Mouse (Mus musculus) small intestine, adult 2 months (tissue): ENCODE data around the gene Amfr. TPM values are rescaled to one million over a fixed set of nuclear protein-coding genes. Genes with fewer than 3 reads are reported as not detected.

Experiments
- H3K27ac ChIP-seq: fragments of 200-500 bp; 2 replicates; pipeline ENCODE4 v1.5.1; 2012; ENCODE audit warnings: low read depth, low read length, control low read depth, inconsistent platforms; ENCODE audit not compliant: insufficient read depth
- H3K27me3 ChIP-seq: fragments of 200-500 bp; 2 replicates; pipeline ENCODE4 v1.6.1; 2012; ENCODE audit warnings: mild to moderate bottlenecking, moderate library complexity, low read length, inconsistent platforms; ENCODE audit not compliant: control insufficient read depth, insufficient read depth
- H3K36me3 ChIP-seq: fragments of 200-500 bp; 2 replicates; pipeline ENCODE4 v1.6.1; 2012; ENCODE audit warnings: mild to moderate bottlenecking, low read length, control low read depth, inconsistent platforms; ENCODE audit not compliant: control insufficient read depth, insufficient read depth
- H3K4me1 ChIP-seq: fragments of 200-500 bp; 2 replicates; pipeline ENCODE4 v1.6.1; 2012; ENCODE audit warnings: low read length, inconsistent platforms, mixed read lengths; ENCODE audit not compliant: control insufficient read depth, insufficient read depth, insufficient read length
- H3K4me3 ChIP-seq: fragments of 200-500 bp; 2 replicates; pipeline ENCODE4 v1.5.1; 2012; ENCODE audit warnings: low read depth, mild to moderate bottlenecking, control low read depth, inconsistent platforms, low read length, moderate library complexity
- CTCF ChIP-seq: fragments of 200-500 bp; IDR thresholded peaks from 2 replicates; pipeline ENCODE4 v1.5.1; 2012; ENCODE audit warnings: low read depth, mild to moderate bottlenecking, control low read depth, inconsistent platforms, low read length, moderate library complexity, mixed read lengths; ENCODE audit not compliant: insufficient replicate concordance, insufficient read length; ENCODE audit errors: extremely low read depth
- POLR2A ChIP-seq: fragments of 200-500 bp; IDR thresholded peaks from 2 replicates; pipeline ENCODE4 v1.6.1; 2012; ENCODE audit warnings: low read depth, mild to moderate bottlenecking, control low read depth, inconsistent platforms, low read length, moderate library complexity
- WGBS: fragments of 180-500 bp; shearing (Covaris S2); methylation state at CpG from one replicate; pipeline ENCODE4 v1.1.7; 2018; 5-methylcytosine and 5-hydroxymethylcytosine counted together
- polyA plus RNA-seq: library from polyadenylated mRNA; depleted of rRNA; stranded (reverse); fragments of >200 nt; gene quantifications from 2 replicates; pipeline ENCODE4 v1.2.3, GENCODE M21; 2012; rRNA removed

Amfr gene
- polyA plus RNA-seq, 1 experiment: 62.7 TPM

GRCm38 (mm10) chr8:93931336-93931735 lies 81.3 kb downstream of the Amfr start:
- Histone ChIP-seq H3K27ac (no peak overlapping the region), H3K27me3 (no peaks in the 10 kb centered on the region), H3K36me3 (no peaks in the 10 kb centered on the region), H3K4me3 (no peak overlapping the region), H3K4me1 (peaks cover 9% of the 10 kb centered on the region)
- 90% methylated on average over 6 of the region's 6 CpGs for WGBS
- TF ChIP-seq CTCF (no peak), POLR2A (no peak)

- 32% methylated on average over 4 of the region's 4 CpGs for WGBS
- Histone ChIP-seq H3K36me3 (no peaks in the 10 kb centered on the region), H3K4me1 (peaks cover 9% of the 10 kb centered on the region), H3K27me3 (no peaks in the 10 kb centered on the region), H3K27ac (no peak overlapping the region), H3K4me3 (no peak overlapping the region)
- TF ChIP-seq CTCF: no peak
- TF ChIP-seq POLR2A: no peak
Observed at GRCm38 (mm10) chr8:93929233-93929632, 83.4 kb downstream of the Amfr start.

DNA sequence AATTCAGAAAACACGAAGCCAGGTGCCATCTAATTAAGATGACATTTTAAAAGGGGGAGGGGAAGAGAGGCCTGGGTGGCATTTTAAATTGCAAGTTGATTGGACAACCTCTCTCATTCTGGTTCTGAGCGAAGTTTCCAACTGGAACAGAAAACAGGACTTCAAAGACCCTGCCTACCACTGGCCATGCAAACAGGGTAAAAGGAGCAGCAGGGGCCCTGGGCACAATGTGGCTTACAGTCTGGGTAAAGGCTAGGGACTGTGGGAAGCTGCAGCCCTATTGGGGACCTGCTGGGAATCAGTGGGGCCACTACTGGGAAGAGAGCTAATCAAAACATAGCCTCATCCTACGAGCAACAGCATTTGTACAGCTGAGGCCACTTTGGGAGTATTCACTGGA lies 87.1 kb downstream of the Amfr start:
- Histone ChIP-seq H3K4me1 (peaks cover 7% of the 10 kb centered on the region), H3K27me3 (no peaks in the 10 kb centered on the region), H3K27ac (no peak overlapping the region), H3K4me3 (no peak overlapping the region), H3K36me3 (no peaks in the 10 kb centered on the region)
- TF ChIP-seq CTCF (no peak), POLR2A (no peak)
- WGBS: 63% methylated on average over 3 of the region's 3 CpGs

DNA sequence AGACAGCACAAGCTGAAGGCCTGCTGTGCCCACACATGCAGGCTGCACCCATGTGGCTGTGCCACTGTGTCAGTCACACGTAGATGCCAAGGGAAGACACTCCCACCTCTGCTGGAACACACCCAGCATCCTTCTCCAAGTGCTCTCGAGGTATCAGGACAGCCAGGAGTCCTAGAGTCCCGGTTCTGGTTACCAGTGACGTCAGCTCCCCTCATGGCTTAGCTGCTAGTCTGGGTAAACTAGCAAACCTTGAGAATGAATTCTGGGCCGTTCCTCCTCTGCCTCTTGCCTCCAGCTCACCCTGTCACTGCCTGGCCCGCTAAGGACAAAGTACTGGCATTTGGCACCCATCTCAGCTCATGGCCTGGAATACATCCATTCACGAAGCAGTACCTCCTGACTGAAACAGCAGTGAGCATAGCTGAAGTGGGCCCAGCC lies 88.7 kb downstream of the Amfr start:
- 44% methylated on average over 7 of the region's 7 CpGs for WGBS
- H3K4me3 ChIP-seq: no peak overlapping the region
- no peak overlapping the region for H3K27ac ChIP-seq
- H3K27me3 ChIP-seq: no peaks in the 10 kb centered on the region
- no peaks in the 10 kb centered on the region for H3K36me3 ChIP-seq
- TF ChIP-seq POLR2A (no peak), CTCF (no peak)
- H3K4me1 ChIP-seq: peaks cover 1% of the 10 kb centered on the region; the same call in 1 of the 2 replicates

Other genes with a start within 250 kb of the Amfr start
- 8.2 and 13.6 TPM in 2 replicates for gene Gnao1, start 202.9 kb downstream of the Amfr start, polyA plus RNA-seq
- 8.5 and 56.5 TPM in 2 replicates for gene Nudt21, start 24.2 kb upstream of the Amfr start, polyA plus RNA-seq
- gene Ogfod1, start 24.4 kb upstream of the Amfr start, polyA plus RNA-seq: 1.2 and 2.8 TPM in 2 replicates
- 3.3 and 4.3 TPM in 2 replicates for gene Bbs2, start 86.1 kb upstream of the Amfr start, polyA plus RNA-seq
- not detected in 2 replicates for gene Mt4, start 124.4 kb upstream of the Amfr start, polyA plus RNA-seq
- 0.90 and 2.8 TPM in 2 replicates for gene Mt3, start 139.8 kb upstream of the Amfr start, polyA plus RNA-seq
- gene Mt2, start 159.8 kb upstream of the Amfr start, polyA plus RNA-seq: 50.1 and 80.3 TPM in 2 replicates
- gene Mt1, start 166.2 kb upstream of the Amfr start, polyA plus RNA-seq: 966 and 1,593 TPM in 2 replicates
- 3.6 and 5.4 TPM in 2 replicates for gene Nup93, start 201.7 kb upstream of the Amfr start, polyA plus RNA-seq